Mouse (Mus musculus) embryo, embryonic 9.5 days (tissue): ENCODE measurements around the gene Wscd2.

Experiments used
- DNase-seq: peaks from one replicate; pipeline ENCODE4 v3.0.0-alpha.2; 2017; ENCODE audit errors: extremely low spot score

Gene Wscd2

DNA sequence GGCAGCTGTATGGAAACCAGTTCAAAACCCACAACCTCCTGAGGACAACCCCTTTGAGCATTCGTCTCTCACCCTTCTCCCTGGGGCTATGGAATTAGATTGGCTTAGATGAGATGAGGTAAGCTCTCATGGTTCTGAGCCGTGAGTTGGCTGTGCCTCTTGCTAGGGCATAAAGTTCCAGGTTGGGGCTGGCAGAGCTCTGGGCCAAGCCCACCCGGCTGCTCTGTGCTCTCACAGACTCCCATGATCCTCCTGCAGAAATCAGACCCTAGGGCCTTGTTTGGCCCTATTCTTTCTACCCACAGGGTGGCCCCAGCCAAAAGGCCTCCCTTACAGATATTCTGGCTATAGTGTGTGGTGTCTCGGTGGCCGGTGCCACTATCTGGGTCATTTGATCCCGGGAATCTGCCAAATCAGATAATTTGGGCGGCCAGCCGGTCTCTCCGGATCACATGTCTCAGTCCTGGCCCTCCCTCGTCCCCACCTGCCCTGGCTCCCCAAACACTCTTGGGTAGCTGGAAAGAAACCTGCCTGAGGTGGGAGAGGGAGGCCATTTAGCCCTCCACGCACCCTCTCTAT, 4.5 kb upstream of the Wscd2 start:
- no peak for DNase-seq

DNA sequence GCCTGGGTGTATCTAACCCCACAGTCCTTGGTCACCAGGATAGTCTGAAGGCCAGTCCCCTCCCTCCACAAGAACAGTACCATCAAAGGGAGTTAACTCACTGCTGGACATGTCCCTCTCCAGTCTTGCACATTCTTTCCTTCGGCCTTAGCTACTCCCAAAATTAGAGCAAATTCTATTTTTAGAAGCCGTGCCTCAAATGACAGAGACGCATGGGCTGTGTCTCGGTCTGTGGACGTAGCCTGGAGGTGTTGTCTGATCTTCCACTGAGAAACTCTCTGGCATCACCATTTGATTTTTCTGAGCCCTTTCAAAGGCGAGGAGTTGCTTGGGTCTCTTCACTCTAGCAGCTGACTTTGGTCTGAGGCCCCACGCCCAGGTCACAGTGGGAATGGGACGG, 2.3 kb upstream of the Wscd2 start:
- DNase-seq: no peak

GRCm38 (mm10) chr5:113489617-113490016, 516 bp upstream of the Wscd2 start:
- no peak for DNase-seq

DNA sequence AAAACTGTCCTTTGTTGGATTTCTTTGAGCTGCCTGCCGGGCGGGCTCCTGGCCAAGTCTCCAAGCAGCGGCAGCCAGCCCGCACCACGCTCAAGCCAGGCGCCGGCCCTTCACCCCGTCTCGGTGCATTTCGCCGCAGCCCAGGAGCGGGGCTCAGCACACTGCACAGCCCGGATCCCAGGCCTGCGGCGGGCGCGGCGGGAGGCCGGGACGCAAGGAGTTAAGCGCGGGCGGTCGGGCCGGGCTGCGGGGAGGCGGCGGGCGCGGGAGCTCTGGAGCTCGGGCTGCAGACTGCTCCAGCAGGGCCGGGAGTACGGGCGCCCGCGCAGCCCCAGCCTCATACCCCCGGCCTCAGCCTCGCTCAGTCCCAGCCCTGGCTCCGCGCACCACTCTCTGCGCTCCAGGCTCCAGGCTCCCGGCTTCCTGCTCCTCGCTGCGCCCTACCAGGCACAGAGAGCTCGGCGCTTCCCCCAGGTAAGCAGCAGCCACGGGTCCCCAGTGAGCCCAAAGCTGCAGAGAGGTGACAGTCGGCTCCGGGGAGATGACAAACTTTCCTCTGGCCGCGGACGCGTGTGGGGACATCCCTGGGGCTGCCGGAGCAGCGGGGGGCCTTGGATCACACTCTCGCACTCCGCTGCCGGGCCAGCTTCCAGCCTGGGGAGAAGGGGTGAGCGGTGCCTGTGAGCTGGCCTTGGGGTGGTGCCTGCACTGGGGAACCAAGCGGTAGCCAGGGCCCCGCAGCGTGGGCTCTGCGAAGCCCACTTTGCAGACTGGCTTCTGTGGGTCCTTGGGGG, 531 bp downstream of the Wscd2 start:
- DNase-seq: peak; percentile 59

DNA sequence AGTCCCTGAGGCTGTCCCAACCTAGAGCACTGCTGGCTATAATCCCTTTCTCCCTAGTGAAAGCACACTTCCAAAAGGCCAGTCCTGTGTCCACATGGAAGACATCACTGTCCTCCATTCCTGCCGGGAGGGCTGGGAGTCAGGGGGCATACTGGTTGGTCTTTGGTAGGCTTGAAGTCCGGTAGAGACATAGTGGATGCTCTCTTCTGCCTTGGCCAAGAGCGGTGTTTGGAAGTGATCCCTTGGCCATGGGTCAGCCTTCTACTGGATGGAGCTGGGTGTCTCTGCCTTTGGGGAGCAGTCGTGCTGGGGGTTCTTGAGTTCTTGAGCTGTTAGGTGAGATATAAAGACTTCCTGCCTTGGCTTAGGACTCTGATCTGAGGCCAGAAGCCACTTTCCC, 1.4 kb downstream of the Wscd2 start:
- no peak for DNase-seq

- DNase-seq: no peak
Measured at GRCm38 (mm10) chr5:113491988-113492387, 1.9 kb downstream of the Wscd2 start.

- DNase-seq: peak; percentile 33
Measured at GRCm38 (mm10) chr5:113492417-113493035, 2.4 kb downstream of the Wscd2 start.

GRCm38 (mm10) chr5:113493997-113494396, 3.9 kb downstream of the Wscd2 start:
- DNase-seq: no peak

GRCm38 (mm10) chr5:113496926-113497325, 6.8 kb downstream of the Wscd2 start:
- DNase-seq: no peak

DNA sequence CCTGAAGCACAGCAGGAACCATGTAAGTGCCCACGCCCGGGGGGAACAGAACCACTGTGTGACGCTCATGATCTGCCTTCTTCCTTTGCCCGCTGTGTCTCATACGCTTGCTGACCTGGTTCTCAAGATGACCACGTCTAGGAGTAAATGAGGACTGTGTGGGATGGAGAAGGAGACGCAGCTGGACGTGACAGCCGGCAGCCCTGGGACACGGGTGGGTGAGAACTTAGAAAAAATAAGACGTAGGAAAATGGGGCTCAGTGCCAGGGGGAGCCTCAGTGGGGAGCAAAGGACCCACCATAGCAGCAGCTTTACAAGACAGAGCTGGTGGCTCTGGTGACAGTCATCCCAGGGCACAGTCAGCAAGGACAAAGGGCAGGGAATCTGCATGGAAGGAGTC, 9.3 kb downstream of the Wscd2 start:
- no peak for DNase-seq

GRCm38 (mm10) chr5:113503276-113503675, 13.1 kb downstream of the Wscd2 start:
- DNase-seq: peak; percentile 32

DNA sequence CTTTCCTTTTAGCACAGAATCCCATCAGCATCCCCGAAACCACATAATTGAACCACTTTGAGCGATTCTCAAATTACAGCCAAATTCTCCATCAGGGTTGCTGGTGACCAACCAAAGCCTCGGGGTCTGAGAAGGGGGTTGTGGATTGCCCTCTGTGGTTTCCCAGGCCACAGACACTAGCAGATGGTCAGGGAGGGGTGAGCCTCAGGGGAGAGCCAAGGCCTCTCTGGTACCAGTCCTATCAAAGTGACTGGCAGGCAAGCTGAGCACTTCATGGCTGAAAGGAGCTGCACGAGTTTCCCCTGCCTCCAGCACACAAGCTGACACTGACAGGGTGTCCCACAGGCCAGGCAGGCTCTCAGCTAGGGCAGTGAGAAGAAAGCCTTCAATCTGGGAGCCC, 14.5 kb downstream of the Wscd2 start:
- DNase-seq: peak; percentile 40

DNA sequence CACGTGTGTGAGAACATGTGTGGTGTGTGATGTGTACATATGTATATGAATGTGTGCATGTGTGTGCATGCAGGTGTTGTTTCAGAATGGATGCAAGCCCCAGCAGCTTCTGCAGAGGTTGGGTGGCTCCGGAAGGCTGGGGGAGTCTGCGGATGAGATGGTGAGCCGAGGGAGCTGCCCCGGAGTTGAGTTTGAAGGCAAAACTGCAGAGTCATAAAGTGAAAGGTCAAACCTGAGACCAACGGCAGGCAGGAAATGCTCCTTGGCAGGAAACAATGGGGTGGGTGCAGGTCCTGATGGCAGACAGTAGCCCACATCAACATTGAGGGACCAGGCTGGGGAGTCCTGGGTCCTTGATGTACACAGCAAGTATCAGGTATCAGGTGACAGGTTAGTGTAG, 15.9 kb downstream of the Wscd2 start:
- DNase-seq: no peak

DNA sequence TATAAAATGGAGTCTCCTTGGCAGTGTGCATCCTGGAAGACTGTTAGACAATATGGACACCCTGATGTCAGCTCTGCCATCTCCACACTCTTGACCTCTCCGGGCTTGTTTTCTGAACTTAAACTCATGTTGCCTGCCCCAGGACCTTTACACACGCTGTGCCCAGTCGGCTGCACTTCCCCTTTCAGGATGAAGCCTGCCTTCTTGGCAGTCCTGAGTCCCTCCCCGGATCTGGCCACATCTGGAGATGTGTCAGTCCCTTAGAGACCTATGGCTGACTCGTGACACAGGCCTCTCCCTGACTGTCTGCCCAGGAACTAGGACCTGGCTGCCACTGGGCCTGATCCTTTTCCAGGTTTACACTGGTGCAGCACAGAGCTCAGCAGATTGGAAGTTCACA, 16.6 kb downstream of the Wscd2 start:
- no peak for DNase-seq

- no peak for DNase-seq
Measured at GRCm38 (mm10) chr5:113509167-113509566, 19.0 kb downstream of the Wscd2 start.

- no peak for DNase-seq
Measured at GRCm38 (mm10) chr5:113513640-113514039, 23.5 kb downstream of the Wscd2 start.

DNA sequence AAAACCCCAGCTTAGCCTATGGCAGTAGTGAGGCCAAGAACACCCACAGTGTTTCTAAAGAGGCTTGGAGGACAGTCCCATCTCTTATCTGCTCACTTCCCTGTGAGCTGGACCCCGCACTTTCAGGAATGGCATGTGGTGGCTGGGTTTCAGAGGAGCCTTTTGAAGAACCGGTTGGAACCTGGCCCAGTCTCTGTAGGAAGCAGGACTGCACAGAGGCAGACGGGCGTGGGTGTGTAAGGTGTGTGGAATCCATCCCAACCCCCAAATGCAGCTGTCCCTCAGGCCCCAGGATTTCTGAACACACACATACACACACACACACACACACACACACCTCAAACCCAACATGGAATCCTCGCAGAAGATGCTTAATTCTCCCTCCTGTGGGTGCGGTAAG, 23.9 kb downstream of the Wscd2 start:
- DNase-seq: no peak

- DNase-seq: no peak
Measured at GRCm38 (mm10) chr5:113516119-113516872, 26.2 kb downstream of the Wscd2 start.

GRCm38 (mm10) chr5:113516873-113517336, 26.8 kb downstream of the Wscd2 start:
- DNase-seq: peak; percentile 38

DNA sequence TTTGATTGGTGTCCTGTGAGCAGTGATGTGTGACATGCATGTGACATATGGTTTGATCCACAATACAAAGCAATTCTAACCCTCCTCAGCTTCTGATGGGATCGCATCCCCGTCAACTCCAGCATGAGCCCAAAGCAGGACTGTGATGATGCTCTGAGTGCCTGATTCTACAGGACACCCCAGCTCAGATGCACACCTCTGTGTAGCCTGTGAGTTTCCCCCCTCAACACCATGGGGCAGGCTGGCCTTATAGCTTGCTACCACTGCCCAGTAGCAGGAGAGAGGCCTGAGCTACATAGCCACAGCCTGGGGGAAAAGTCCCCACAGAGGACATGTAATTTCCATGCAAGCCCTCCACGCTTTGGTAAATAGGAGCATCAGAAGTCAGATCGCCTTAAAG, 27.3 kb downstream of the Wscd2 start:
- no peak for DNase-seq

GRCm38 (mm10) chr5:113521037-113521436, 30.9 kb downstream of the Wscd2 start:
- no peak for DNase-seq

DNA sequence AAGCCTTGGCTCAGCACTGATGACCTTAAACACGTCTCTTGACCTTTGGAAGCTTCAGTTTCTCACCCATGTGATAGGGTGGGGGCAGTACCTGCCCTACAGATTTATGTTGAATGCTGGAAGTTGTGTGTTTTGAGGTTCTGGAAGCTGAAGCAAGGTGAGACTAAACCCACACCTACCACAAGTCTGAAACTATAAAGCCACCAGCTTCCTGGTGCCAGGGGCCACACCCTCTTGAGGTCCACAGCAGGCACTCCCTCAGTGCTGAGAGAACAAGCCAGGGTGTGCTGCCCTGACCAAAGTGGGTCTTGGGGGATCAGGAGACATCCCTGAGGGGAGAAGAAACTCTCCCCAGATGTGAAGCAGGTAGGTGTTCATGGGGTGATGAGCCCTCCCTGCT, 48.7 kb downstream of the Wscd2 start:
- DNase-seq: no peak
